Mouse (Mus musculus) ZHBTc4 (cell line): ENCODE data around the gene Disp1.
A peak's percentile ranks its signal among the peaks of the same experiment; 100 is the strongest.

Experiments used
- DNase-seq: peaks from one replicate; pipeline ENCODE4 v3.0.0-alpha.2; 2011; ENCODE audit warnings: low read depth, low spot score

The Disp1 gene

DNA sequence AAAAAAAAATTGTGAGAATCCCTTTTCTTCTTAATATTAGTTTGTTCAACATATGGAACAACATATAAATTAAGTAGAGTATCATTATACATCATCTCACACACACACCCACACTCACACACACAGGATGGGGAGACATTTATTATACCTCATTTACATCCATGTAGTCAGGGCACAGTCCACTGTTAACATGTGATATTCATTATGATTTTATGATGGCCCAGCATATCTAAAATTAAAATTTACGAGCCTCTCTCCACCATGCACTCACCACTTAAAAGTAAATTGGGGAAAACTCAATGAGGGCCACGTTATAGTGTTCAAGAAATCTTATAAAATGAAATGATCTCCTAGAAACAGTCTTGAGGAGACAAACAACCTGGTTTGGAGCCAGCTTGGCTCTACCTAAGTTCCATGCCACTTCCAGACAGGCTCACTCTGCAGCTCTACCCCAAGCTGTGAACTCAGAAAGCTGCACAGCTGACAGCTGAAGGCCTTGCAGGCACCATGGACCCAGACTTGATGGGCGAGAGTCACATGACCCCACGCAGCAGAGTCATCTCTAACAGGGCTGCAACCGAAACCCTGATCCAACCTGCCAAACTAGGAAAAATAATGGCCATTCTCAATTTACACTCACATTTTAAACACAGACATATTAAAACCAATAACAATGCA, 57.7 kb downstream of the Disp1 start:
- DNase-seq, result no peak

DNA sequence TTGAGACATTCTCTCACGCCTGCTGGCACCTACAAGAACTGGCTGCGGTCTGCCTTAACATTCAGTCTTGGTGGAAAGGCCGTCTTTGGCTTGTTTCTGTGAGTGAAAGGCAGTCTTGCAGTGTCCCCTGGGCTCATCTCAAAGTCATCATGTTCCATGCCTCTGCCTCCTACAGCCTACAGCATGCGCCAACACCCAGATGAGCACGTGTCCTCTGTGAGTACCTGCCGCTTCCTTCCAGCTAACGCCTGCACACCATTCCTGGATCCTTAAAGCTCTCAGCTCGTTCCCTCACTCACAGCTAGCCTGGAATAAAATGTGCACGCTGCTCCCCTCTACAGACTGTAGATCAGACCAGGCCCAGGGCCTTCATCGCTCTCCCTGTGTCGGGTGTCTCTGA, 60.3 kb downstream of the Disp1 start:
- DNase-seq, result no peak

DNA sequence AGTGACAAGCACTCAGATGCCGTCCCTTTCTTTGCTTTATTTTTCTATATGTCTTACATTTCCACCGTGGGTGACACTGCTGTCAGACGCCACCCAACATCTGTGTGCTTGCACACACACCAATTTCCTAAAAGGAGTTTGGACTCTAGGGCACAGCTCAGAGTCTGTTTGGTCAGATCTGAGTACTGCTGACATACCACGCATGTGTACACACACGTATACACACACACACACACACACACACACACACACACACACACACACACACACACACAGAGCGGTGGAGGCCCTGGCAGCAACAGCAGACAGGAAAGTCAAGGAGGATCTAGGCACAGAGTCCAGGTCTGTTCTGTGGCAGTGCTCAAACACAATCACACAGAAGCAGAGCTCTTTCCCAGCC, 61.1 kb downstream of the Disp1 start:
- DNase-seq, result no peak

DNA sequence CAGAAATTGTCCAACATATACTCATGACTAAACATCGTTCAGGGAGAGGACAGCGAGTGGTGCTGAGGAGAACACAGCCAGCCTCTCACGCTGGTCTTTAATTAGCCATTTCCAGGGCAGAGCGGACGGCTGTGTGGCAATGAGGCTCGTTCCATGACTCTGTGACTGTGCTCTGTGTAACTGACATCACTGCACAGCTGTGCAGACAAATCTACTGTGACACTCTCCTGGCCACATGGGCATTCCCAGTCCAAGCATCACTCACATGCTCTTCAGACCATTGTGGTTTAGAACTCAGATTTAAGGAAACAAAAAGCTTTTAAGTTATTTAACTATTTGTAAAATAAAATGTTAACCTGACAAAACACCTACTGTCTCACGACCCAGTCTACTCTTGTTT, 62.1 kb downstream of the Disp1 start:
- no peak for DNase-seq

DNA sequence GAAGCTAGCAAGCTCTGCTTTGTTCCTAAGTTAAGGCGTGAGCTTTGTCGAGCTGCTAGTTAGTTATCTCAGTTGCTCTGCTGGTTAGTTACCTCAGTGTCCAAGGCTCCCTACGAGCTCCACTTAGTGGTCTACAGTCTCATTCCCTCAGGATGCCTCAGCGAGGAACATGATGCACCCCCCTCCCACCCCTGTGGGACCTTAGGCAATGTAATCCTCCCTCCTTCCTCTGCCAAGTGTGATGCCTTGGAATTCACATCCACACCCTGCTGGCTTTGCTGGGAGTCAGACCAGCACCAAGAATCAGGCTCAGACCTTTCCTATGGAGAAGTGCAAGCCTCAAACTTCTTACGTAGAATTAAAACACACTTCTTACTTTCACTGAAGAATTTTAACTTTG, 65.7 kb downstream of the Disp1 start:
- no peak for DNase-seq

DNA sequence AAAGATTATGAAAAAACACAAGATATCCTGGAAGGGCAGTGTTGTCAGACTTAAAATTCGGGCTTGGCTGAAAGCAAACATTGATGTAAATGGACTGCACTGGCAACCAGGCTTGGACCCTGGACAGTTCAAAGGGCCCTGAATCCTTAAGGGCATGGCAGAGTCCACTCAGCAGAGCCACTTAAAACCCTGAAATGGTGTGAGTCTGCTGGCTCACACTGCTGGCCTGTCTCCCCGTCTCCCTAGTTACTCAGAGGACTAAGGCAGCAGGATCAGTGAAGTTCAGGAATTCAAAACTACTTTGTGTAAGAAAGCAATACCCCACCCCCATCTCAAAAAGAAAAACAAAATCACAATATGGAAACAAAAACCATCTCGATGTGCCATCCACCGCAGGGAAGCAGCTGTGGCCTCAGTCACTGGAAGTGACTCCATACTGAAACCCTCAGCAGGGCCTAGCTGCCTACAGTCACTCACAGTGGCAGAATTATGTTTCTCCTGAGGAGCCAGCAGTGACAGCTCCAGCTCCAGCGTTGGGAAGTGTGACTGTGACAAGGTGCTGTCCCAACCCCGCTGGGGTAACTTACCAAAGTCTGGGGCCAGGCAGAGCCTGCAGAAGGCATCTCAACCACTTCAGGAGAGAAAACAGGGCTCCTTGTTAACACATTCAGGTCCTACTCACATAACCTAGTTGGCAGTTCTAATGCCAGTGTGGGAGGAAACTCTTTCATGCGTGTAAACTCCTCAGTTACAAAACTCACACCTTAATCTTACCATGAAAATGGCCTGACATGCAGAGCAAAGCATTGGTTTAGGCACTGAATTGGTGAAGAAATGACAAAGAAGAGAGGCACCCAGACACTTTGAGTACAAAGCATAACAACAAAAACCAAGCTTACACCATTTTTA, 66.8 kb downstream of the Disp1 start:
- DNase-seq, result peak; percentile 8

DNA sequence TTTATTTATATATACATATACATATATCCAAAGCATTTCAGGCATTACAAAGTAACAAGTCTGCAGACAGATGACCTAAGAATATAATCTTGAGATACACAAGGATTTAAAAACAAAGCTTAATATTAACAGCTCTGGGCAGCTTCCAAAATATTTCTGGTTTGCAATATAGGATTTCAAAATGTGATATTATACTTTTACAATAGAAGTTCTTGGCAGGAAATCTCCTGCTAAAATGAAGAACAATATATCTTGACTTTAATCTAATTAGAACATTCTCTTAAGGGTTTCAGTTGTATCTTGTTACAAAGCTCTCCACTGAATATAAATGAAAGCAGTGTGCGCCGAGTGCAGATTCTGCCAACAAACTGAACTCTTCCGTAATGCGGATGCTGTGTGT, 68.0 kb downstream of the Disp1 start:
- DNase-seq, result no peak

DNA sequence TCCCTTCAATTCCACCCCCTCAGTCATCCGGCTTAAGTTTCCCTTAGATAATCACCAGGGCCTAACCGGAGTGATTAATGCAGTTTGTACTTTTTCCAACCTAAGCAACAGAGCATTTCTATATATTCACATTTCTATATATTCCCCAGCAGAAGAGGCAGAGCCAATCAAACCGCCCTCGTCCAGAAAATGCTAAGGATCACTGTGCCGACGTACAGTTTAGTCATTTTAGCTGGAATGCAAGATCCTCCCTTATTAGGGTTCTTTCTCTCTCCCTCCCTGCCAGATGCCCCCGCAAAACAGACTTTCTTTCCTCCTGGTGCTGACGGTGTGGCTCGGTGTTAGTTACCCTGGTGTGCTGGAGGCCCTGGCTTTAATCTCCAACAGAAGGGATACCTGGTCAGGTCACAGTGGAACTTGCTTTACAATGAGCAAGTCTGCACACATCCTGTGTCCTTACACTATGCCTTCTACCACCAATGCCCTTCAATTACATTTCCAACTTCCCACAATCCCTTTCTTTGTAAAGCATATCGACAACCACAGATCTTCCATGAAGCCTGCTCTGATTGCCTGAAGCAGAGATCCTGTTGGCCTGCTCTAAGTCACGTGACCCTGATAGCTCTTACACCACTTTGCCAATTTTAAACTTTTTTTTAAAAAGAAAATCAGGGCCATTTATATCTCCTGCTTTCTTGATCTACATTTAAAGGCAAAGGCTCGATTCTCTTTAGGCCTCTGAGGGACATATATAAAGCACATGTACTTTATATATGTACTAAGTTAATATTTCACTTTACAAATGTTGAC, 69.6 kb downstream of the Disp1 start:
- no peak for DNase-seq

DNA sequence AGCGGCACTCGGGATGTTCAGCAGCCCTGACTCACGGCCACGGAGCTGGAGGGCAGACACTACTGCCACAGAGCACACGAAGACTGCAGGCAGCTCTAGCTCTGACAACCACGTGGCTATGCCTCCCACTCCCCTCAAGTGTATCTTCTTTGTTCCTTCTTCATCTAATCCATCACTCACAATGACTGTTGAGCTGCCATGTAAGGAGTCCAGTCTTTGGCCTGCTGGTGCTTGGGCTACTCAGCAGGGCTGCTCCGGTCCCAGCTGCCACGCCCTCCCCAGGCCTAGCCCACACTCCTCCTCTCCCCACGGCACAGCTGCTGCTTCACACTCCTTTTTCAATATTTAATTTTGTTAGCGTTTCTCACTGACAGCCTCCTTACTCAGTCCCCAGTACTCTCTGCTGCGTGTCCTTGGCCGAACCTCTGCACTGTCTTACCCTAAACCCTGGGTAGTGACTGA, 70.9 kb downstream of the Disp1 start:
- no peak for DNase-seq

DNA sequence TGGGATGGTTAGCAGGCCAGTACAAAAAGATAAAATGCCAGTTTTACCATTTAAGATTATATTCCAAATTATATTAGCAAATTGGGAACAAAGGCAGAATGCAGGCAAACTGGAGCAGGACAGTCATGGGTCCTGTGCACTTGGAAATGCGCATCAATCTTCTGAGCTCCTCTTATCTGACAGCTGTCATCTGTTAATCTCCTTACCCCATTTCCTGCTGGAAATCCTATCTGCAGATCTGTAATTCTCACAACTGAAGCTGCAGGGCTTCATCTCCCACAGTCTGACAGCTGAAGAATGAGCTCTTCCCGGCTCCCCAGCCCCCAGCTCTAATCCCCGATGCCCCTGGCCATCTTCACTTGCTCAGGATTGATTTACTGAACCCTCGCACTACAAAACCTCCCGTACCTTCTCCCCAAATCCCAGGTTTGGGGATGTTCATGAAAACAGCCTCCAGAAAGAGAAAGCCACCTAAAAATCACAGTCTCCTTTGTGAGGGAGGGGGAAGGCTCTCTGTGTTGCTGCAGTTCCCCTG, 71.7 kb downstream of the Disp1 start:
- DNase-seq, result no peak

DNA sequence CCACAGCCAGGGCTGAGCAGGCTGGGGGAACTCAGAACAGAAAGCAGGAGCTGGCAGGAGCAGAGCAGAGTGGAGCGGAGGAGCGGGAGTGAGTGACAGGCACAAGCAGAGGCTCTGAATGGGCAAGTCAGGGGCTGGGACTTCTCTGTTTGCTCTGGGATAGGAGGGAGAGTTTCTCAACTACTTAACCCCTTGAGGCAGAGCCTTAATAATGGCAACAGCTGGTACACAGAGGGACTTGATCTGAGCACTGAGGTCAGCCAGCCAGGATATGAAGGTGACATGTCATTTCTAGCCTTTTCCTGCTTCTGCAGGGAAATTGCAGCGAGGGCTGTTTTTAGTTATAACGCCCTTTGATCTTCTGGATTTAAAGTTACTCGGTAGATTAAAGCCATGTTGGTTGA, 73.9 kb downstream of the Disp1 start:
- peak; percentile 10 for DNase-seq

DNA sequence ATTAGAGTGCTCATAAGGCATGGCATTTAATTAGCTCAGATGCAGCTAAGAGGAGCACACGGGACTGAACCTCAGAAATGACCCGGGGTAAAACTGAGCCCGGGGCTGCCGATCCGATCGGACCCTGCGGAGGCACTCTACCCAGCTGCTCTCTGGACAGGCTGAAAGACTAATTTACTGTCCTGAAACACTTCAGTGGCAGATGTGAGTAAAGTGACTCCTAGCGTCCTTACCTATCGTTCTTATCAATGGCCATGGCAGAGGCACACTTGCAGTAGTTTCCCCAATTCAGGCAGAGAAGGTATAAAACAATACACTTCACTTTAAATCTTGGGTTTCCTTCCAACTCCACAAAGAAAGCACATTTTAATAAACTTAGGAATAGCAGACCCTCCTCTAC, 74.5 kb downstream of the Disp1 start:
- DNase-seq, result no peak

DNA sequence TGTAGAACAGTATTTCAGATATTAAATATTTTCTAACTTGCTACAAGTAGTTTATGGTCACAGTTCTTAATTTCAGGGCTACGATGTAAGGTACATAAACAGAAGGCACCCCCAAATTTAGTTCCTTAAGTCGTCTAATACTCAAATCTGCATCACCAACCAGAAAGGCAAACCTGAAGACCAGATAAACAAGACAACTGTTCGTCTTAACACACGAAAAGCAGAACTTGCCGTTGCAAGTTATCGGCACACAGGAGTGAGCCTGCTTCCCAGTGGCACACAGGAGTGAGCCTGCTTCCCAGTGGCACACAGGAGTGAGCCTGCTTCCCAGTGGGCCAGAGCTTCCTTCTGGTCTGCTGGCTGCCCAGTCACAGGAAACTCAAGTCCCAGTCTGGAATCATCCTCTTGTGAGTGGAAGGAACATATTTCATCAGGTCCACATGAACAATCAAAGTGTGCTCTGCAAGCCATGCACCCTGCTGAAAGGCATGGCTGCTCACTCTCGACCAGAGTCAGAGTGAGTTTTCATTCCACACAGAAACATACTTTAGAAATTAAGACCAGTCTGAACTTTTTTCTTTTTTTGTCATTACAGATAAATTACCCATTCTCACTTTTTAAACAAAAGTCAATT, 75.1 kb downstream of the Disp1 start:
- DNase-seq, result no peak

DNA sequence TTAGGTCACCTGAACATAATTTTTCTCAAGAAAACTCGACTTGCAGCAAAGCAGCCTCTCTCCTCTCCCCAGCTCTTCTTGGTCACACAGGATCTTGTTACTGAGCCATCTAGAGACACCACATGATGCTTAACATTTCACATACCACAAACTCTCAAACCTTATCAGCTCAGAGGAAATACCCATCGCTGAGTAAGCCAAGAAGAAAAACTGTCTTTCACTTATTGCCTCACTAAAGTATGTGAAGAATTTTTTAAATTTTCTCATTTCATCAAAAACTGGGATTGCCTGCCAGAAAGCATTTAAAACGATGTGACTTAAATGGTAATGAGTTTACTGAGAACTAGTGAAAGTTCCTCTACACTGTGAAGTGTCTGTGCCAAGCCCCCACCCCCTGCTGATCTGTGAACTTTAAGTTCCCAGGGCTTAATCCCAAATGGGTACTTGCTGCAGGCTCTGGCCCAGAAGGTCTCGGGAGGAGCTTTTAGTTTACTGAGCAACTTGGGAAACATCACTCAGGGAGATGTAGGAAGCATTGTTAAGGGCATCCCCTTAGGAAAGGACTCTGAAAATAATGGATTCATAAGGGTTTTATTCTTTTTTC, 76.6 kb downstream of the Disp1 start:
- peak; percentile 23 for DNase-seq

DNA sequence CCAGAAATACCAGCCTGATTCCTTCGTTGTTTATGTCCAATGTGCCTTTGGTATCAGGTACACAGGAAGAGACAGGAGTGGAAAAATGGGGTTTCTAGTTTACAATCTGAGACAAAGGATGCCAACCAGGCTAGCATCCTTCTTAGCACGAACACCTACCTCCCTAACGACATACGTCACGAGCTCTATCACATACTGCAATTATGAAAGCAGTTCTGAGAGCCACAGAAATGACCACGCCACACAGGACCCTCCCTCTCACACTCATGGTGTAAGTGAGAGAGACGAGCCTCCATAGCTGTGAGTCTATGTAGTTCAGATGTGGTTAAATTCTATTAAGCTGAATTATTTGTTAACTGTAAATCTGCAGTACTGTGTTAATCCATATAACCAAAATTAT, 78.1 kb downstream of the Disp1 start:
- DNase-seq, result no peak

DNA sequence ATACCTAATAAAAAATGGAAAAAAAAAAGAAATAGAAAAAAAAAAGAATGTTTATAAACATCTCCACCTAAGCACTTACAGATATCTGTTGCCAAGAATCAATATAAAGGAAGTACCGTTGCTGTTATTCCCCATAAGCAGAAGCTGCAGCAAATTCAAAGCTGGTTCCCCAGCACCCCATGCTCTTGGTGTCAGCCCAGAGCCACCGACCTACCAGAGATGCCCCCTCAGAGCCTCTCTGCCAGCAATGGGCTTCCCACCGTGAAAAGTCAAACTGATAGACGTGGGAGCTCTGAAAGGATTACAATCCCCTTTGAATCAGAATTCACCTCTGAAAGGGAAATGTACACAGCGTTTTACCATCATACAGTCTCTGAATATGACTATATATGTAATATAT, 78.8 kb downstream of the Disp1 start:
- DNase-seq, result no peak

DNA sequence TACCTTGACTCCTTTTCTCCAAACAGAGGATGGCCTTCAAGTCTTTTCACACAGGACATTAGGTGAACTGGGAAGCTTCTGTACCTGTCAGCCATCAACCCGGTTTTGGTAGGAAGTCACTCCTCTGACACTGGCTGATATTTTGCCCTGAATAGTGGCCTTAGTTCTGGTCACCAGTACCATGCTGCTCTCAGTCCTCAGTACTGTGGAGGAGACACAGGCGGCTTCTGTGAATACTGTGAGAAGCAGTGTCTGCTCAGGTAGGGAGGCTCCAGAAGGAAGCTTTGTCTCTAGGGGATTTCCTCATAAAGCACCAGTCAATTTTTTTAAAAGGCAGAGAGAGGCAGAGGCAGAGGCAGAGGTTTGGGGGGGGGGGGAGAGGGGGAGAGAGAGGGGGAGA, 80.0 kb downstream of the Disp1 start:
- no peak for DNase-seq

DNA sequence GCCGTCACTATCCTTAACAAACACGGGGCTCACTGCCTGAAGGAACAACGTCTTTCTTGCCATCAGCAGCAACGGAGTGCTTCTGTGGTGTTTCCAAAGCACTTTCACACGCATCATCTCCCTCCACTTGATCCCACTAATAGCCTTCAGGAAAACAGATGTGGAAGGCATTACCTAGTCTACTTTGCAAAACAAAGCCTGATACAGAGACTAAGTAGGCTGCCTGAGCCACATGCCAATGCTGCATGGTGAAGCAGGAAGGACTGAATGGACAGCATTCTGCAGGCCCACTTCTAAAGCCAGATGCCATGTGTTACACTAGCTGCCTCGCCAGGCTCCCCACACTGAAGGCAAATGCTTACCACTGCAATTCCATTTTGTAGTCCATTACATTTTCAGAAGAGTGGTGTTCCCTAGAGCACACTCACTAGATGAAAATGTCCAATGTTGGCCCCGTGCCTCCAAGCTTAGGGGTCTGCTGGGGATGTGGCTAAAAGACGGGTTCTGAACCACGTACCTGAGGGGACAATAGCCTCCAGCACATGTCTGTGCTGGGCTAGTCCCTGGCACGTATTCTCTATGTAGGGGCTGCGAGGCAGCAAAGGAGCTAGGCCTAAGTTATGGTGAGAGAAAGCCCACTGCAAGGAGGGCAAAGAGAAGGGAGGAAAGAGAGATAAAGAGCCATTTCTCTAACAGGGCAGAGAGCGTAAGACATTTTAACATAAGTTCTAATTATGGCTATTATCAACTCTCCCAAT, 80.6 kb downstream of the Disp1 start:
- no peak for DNase-seq

DNA sequence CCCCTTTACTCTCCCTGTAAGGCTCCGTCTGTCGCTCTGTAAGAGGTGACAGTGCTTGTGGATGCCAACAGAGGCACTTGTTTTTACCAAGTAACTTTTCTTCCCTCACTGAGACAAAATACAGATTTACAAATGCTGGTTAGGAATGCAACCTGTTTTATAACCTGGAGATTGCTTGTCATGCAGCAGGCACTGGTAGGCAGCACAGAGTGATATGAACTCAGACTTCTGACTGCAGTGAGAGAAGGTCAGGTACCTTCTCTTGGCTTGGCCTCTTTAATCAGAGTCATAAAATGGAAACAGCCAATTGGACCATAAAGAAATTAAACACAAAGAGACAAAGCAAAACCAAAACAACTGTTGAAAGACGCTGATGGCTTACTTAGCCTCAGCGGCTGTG, 83.2 kb downstream of the Disp1 start:
- DNase-seq, result no peak

DNA sequence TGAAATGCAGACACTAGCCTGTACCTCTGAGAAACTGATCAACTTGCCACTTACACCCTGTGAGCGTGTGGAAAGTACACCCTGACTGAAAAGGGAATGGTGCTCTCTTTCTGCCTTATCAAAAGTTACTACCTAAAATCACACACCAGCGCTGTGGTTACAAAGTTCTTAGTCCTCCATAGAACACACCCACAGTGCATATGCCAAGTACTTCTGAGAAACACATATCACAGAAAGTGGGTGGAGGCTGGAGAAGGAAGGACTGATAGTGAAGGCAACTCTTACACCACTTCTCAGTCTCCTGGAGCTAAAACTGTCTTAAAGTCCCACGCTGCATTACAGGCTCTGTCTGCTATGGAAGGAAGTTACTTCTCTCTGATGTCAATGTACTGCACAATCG, 86.9 kb downstream of the Disp1 start:
- no peak for DNase-seq
